ENCODE assay signal across 13 mouse cellular contexts in the genomic region with DNA sequence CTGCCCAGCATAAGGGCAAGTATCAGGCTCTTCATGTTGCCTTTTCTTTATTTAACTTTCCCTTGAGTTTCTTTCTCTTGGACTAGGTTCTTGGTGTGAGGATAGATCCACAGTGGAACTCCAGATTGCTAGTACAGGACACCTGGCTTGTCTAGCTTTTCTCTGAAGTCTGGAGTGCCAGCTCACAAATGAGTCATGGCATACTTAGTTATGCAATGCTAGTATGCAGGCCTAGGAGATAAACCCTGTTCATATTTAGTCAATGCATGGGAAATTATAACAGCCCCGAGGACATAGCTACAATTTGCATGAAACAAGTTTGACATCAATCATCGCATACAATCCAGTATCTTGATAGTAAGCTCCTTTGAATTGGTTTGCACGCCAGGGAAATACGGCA.
"Had no signal": no experiment of that assay in that cellular context is flagged by ENCODE, and none has a peak within 500 bp of the region (broad histone marks: within the 10 kb centered on the region; RNA-seq: fewer than 3 reads in every experiment).

No protein-coding gene starts in this region.

- H3K9ac ChIP-seq: kidney, embryonic 15.5 days; limb, embryonic 12.5 days; liver, embryonic 13.5 days; liver, postnatal 0 days; lung, embryonic 15.5 days; midbrain, embryonic 12.5 days; neural tube, embryonic 13.5 days had no signal

- H3K36me3 ChIP-seq: kidney, embryonic 15.5 days; limb, embryonic 12.5 days; liver, embryonic 13.5 days; lung, embryonic 15.5 days; midbrain, embryonic 12.5 days; neural tube, embryonic 13.5 days had no signal

- H3K4me2 ChIP-seq: kidney, embryonic 15.5 days; limb, embryonic 12.5 days; liver, embryonic 13.5 days; lung, embryonic 15.5 days; midbrain, embryonic 12.5 days; neural tube, embryonic 13.5 days had no signal

- H3K4me3 ChIP-seq: kidney, embryonic 15.5 days; limb, embryonic 12.5 days; liver, embryonic 13.5 days; lung, embryonic 15.5 days; midbrain, embryonic 12.5 days; neural tube, embryonic 13.5 days had no signal

- DNase-seq: kidney, adult 2 months; kidney, postnatal 14 days; layer of hippocampus, postnatal 36 days; liver; liver, embryonic 13.5 days; liver, postnatal 0 days; thymus, postnatal 36 days had no signal

- ATAC-seq: liver, postnatal 0 days; midbrain, embryonic 16.5 days had no signal

- H3K9me3 ChIP-seq: kidney, embryonic 15.5 days; limb, embryonic 12.5 days; liver, embryonic 13.5 days; lung, embryonic 15.5 days; midbrain, embryonic 12.5 days; neural tube, embryonic 13.5 days had no signal

- H3K27ac ChIP-seq: kidney, embryonic 15.5 days; limb, embryonic 12.5 days; liver, embryonic 13.5 days; lung, embryonic 15.5 days; midbrain, embryonic 12.5 days; neural tube, embryonic 13.5 days had no signal

- H3K27me3 ChIP-seq: limb, embryonic 12.5 days; liver, embryonic 13.5 days; lung, embryonic 15.5 days; midbrain, embryonic 12.5 days had no signal

- H3K4me1 ChIP-seq: kidney, embryonic 15.5 days; liver, embryonic 13.5 days; lung, embryonic 15.5 days; midbrain, embryonic 12.5 days; neural tube, embryonic 13.5 days had no signal
